ENCODE assay signal across 25 mouse cellular contexts in the genomic region with DNA sequence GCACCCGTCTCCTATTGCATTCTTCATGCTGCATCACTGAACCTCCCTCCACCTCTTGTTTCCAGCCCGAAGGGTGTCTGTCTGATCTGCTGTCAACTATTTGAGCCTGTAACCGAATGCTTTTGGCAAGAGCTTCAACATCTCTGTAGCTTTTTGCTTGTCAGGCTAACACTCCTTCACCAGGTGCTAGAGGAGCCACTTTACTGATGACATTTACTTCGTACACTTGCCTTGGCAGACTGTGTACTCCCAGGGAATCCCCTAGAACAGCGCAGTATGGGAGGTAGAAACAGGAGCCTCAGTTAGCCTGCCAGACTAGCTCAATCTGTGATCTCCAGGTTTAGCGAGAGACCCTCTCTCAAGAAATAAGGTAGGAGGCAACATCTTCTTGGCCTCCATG.
"Had no signal": no experiment of that assay in that cellular context is flagged by ENCODE, and none has a peak within 500 bp of the region (broad histone marks: within the 10 kb centered on the region; RNA-seq: fewer than 3 reads in every experiment).

No protein-coding gene starts in this region.

- H3K36me3 ChIP-seq: forebrain, embryonic 15.5 days; hindbrain, embryonic 13.5 days; hindbrain, embryonic 15.5 days; limb, embryonic 10.5 days; limb, embryonic 12.5 days; liver, embryonic 13.5 days; liver, embryonic 15.5 days had no signal

- H3K27ac ChIP-seq: hindbrain, embryonic 13.5 days; hindbrain, embryonic 15.5 days; hindbrain, postnatal 0 days; layer of hippocampus, adult 2 months; left cerebral cortex, adult 2 months; limb, embryonic 10.5 days; limb, embryonic 12.5 days; liver, embryonic 13.5 days; liver, embryonic 15.5 days had no signal

- H3K4me2 ChIP-seq: forebrain, embryonic 15.5 days; hindbrain, embryonic 13.5 days; hindbrain, embryonic 15.5 days; limb, embryonic 12.5 days; liver, embryonic 11.5 days; liver, embryonic 13.5 days; liver, embryonic 15.5 days had no signal

- H3K9ac ChIP-seq: forebrain, embryonic 15.5 days; forebrain, postnatal 0 days; hindbrain, embryonic 13.5 days; hindbrain, embryonic 15.5 days; limb, embryonic 12.5 days; liver, embryonic 13.5 days; liver, embryonic 15.5 days; liver, postnatal 0 days had no signal

- H3K4me3 ChIP-seq: forebrain, embryonic 15.5 days; hindbrain, embryonic 13.5 days; hindbrain, embryonic 15.5 days; layer of hippocampus, adult 2 months; left cerebral cortex, adult 2 months; limb, embryonic 10.5 days; limb, embryonic 12.5 days; liver, embryonic 13.5 days; liver, embryonic 15.5 days had no signal

- H3K9me3 ChIP-seq: forebrain, embryonic 15.5 days; hindbrain, embryonic 13.5 days; hindbrain, embryonic 15.5 days; limb, embryonic 10.5 days; limb, embryonic 12.5 days; liver, embryonic 13.5 days; liver, embryonic 15.5 days had no signal

- DNase-seq: forebrain, postnatal 0 days; gastrocnemius, postnatal 10 days; gastrocnemius, postnatal 36 days; heart, adult 11 months; heart, postnatal 14 days; heart, postnatal 36 days; kidney, adult 18-20 months; kidney, adult 8-10 months; kidney, postnatal 10 days; kidney, postnatal 25 days; kidney, postnatal 4 days; liver; liver, embryonic 13.5 days; liver, postnatal 0 days had no signal

- H3K4me1 ChIP-seq: forebrain, embryonic 15.5 days; hindbrain, embryonic 13.5 days; hindbrain, embryonic 15.5 days; liver, embryonic 13.5 days; liver, embryonic 15.5 days had no signal

- H3K27me3 ChIP-seq: forebrain, embryonic 15.5 days; hindbrain, embryonic 15.5 days; liver, embryonic 13.5 days had no signal

- ATAC-seq: forebrain, embryonic 15.5 days; forebrain, postnatal 0 days; hindbrain, postnatal 0 days; intestine, postnatal 0 days; liver, postnatal 0 days had no signal
